Mouse (Mus musculus) lung, postnatal 0 days (tissue): ENCODE data around the gene Ehd1.
A peak's percentile ranks its signal among the peaks of the same experiment; 100 is the strongest.

Source experiments
- CTCF ChIP-seq: IDR thresholded peaks from 2 replicates; pipeline ENCODE4 v1.5.1; 2016; ENCODE audit warnings: antibody characterized with exemption, mild to moderate bottlenecking
- EP300 ChIP-seq: IDR thresholded peaks from 2 replicates; pipeline ENCODE4 v1.6.1; 2016; ENCODE audit warnings: antibody characterized with exemption, mild to moderate bottlenecking, control low read depth

GRCm38 (mm10) chr19:6306586-6306985 is 30.1 kb downstream of the Ehd1 start:
- TF ChIP-seq CTCF (peak; percentile 90), EP300 (no peak)
